Mouse (Mus musculus) G1E (cell line): ENCODE measurements around the gene Gna15.

Source experiments
- CTCF ChIP-seq: IDR thresholded peaks from 2 replicates; pipeline ENCODE4 v1.5.1; 2012; ENCODE audit warnings: low read depth, low read length, inconsistent platforms, mixed read lengths
- GATA1 ChIP-seq: IDR thresholded peaks from 2 replicates; pipeline ENCODE4 v1.6.1; 2012; ENCODE audit warnings: borderline replicate concordance, low read length, inconsistent platforms, mixed read lengths
- GATA2 ChIP-seq: IDR thresholded peaks from 2 replicates; pipeline ENCODE4 v1.6.1; 2012; ENCODE audit warnings: low read depth, low read length, inconsistent platforms, borderline replicate concordance
- POLR2AphosphoS5 ChIP-seq: IDR thresholded peaks from 2 replicates; pipeline ENCODE4 v1.6.1; 2012; ENCODE audit warnings: low read depth, low read length, inconsistent platforms; ENCODE audit not compliant: insufficient replicate concordance
- TAL1 ChIP-seq: conservative IDR thresholded peaks from 2 replicates; pipeline ENCODE4 v1.6.1; 2012; ENCODE audit warnings: low read depth, low read length, inconsistent platforms, mixed read lengths

DNA sequence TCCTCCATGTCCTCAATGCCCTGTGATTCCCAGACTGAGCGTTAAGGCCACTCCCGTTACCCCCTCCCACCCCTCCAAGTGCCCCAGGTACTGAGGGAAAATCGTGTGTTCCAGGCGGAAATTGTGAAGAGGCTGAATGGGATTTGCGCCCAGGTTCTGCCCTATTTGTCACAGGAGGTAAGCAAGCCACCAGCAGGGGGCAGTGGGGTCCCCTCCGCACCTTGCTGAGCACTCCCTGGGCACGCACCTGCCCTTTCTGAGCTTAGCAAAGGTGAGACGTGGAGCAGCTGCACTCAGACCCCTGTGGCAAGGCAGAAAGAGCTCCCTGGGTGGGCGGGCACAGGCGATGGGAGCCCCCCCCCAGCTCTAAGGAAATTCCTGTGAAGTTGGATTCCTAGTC is 40.7 kb upstream of the Gna15 start:
- TF ChIP-seq CTCF, result peak; percentile 47; the same call in 1 of the 2 replicates
- TF ChIP-seq POLR2AphosphoS5, result no peak
- TF ChIP-seq TAL1, result no peak
- TF ChIP-seq GATA1, result no peak
- TF ChIP-seq GATA2, result no peak
